Mouse (Mus musculus): ENCODE data around the gene Fgfbp3.

DNA sequence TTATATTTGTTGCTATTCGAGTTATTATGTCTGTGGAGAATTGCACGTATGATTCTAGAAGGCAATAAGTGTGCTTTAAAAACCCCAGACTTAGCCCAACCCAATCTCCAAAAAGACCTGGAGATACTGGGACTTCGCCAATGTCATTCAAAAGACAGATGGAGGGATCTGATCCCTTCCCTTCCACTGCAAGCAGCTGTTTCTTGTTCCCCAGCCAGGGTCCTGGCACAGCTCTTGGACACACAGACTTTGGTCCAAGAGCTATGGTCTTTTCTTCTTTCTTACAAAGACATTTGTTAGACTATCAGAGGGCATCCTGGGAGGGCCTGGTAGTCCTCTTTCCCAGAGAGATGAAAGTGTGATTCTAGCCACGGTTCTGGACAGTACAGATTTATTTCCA lies 3.2 kb downstream of the Fgfbp3 start:
- TF ChIP-seq CTCF (IDR thresholded peaks at IDR 0.05; ENCODE audit: low read depth) (no peak), EP300 (IDR thresholded peaks at IDR 0.05; ENCODE audit: low read depth) (no peak)
